Mouse (Mus musculus) telencephalon, adult 2 months (tissue): ENCODE results near the gene Lamp1.

Experiments used
- DNase-seq: peaks from one replicate; pipeline ENCODE4 v3.0.0-alpha.2; 2011; ENCODE audit warnings: low read depth, low spot score

Gene Lamp1

DNA sequence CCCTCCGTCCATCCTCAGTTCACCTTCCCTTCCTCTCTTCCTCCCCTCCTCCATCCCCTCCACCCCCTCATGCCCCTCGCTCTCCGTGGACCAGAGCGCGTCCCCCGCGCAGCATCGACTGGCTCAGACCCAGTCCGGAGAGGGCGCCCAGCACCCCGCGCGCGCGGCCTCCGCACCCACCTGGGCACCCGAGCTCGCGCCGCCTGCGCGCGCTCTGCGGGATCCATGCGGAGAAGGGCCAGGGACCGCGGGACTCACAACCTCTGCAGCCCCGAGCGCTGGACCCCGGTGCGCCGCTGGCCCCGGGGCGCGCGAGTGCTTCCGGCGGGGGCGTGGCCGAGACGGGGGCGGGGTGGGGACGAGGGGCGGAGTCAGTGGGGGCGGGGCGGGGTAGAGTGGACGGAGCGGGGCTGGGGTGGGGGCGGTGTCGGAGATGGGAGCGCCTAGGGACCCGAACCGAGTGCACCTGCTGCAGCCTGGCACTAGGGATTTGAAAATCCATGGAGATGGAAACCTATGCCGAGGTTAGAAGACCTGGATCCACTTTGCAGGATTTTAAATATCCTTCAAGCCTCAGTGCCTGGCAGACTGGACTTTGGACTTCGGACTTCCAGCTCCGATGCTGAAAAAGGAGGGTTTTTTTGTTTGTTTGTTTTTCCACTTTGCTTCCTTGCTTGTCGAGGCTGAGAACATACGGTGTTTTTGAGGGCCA, 41.5 kb downstream of the Lamp1 start, which contains the start of gene Grtp1:
TSS of gene Grtp1 (minus strand) at position 320 of the 712 bp plus-strand sequence.
- no peak for DNase-seq

- no peak for DNase-seq
These were observed 42.0 kb downstream of the Lamp1 start for GRCm38 (mm10) chr8:13201013-13201334.

DNA sequence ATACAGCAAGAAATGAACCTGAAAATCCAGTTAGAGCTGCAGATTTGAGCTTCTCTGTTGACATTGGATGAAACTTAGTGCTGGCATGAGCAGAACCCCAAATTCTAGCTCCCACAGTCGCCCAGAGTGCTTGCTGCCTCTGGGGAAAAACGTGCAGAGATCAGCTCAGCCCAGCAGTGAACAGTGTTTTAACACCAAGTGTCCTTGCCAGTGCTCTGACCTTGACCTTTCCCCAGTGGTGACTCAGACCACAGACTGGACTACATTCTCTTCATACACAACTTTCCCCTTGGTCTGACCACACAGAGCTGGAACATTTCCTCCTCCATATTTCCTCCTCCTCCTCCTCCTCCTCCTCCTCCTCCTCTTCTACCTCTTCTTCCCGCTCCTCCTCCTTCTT, 43.1 kb downstream of the Lamp1 start:
- no peak for DNase-seq

DNA sequence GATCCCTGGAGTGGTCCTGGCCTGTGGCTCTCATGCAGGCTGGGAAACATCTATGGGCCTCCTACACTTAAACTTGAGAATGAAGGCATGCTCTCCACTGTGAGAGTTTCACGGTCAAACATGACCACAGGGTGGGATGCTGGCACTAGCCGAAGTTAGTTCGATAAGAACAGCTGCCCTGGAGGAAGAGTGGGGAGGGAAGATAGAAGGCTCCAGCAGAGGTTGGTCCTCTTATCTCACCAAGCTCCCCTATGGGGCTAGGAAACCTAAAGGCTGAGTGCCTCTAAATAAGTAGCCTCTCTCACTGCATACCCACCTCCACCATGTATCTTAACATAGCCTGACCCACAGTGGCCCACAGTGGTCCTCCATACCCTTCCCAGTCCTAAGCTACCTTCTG, 43.8 kb downstream of the Lamp1 start:
- DNase-seq: no peak

DNA sequence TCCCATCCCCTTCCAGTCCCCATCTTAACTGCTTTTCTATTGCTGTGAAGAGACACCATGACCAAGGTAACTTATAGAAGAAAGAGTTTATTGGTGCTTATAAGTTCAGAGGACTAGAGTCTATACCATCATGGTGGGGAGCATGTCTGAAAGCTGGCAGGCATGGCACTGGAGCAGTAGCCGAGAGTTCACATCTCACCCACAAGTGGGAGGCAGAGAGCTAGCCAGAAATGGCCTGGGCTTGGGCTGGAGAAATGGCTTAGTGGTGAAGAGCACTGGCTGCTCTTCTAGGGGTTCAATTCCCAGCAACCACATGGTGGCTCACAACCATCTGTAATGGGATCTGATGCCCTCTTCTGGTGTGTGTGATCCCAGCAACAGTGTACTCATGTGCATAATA, 44.5 kb downstream of the Lamp1 start:
- no peak for DNase-seq

DNA sequence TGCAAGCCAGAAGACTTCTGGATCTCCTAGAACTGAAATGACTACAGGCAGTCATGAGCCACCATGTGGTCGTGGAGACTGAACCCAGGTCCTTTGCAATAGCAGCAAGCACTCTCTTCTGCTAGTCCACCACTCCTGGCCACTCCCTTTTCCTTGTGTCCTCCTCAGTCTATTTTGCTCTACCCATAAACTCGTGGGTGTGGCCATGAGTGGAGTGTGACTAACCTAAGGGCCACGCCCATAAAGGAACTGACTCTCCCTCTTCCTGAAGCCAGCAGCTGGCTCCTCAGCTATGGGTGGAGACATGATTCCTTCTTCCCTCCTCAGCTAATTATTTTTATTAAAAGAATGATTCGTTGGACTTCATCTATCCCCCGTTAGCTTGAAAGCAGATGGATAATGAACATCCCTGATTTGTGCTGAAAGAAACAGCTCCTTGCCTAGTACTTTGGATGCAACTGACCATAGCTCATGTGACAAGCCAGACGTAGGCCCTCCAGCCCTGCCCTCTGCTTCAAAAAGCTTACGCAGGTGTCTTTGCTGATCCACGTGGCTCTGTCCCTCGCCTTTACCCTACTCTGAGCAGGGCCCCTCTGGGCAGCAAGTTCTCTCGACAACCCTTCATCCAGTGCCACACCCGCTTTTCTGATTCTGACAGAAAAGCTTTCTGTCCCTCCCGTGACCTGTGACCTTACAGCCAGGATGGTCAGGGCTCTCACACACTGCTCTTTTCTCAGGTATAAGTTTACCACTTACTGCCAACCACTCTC, 45.6 kb downstream of the Lamp1 start:
- DNase-seq: no peak

- DNase-seq: no peak
These were observed 46.4 kb downstream of the Lamp1 start for GRCm38 (mm10) chr8:13205311-13205710.

DNA sequence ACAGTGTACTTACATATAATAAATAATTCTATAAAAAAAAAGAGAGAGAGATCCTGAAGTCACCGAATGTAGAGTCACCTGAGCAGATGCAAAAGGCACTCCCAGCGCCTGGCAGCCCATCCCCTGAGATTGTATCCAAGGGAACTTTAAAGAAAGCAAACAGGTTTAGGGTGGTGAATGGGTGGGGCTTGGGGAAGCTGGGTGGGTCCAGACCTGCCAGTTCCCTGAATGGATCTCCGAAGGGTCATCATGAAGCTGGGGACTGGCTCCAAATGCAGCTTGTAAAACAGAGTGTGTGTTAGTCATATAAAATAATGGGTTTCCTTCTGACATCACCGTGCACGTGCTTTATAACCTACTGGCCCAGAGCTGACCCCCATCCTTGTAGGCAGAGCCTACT, 47.3 kb downstream of the Lamp1 start:
- no peak for DNase-seq

- no peak for DNase-seq
These were observed 49.8 kb downstream of the Lamp1 start for GRCm38 (mm10) chr8:13208627-13209355.

- no peak for DNase-seq
These were observed 50.8 kb downstream of the Lamp1 start for GRCm38 (mm10) chr8:13209770-13210169.

- DNase-seq: peak; percentile 52
These were observed 54.7 kb downstream of the Lamp1 start for GRCm38 (mm10) chr8:13213479-13214268.

DNA sequence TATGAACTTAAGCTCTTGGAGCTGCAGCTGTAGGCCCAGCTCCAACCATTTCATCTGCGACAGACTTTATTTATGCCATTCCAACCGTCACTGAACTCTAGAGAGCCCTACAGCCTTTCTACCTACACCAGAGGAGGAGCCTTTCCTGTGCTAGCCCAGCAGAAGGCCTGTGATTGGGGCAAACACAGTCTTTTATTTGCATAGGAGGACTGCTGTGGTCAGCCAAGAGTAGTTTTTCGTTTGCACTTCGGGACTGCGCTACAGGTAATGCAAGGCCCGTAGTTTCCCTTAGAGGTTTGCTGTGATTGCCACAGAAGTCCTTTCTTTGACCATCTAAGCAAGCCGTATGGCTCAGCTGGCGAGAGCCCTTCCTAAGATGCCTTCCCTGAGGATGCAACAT, 57.4 kb downstream of the Lamp1 start:
- DNase-seq: no peak

DNA sequence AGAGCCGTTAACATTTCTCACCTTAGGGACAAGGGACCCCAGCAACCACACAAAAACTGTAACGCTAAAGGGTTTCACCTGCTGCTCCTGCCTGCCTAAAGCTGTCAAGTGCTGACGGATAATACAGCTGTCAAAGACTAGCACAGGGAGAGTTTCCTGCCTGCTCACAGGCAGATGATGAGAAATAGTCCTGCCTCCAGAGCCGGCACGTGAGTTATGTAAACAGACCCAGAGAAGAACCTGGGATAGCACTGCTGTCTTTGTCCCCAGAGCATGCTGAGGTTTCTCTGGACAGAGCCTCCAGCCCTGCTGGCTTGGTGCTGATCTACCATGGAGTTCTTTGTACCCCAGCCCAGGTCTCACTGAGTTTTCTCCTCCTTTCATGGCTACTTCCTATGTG, 58.1 kb downstream of the Lamp1 start:
- DNase-seq: no peak

- no peak for DNase-seq
These were observed 59.0 kb downstream of the Lamp1 start for GRCm38 (mm10) chr8:13217986-13218385.

- DNase-seq: no peak
These were observed 59.5 kb downstream of the Lamp1 start for GRCm38 (mm10) chr8:13218441-13218840.

- no peak for DNase-seq
These were observed 65.5 kb downstream of the Lamp1 start for GRCm38 (mm10) chr8:13224426-13224825.
